Mouse (Mus musculus): ENCODE measurements around the gene Gal3st1. TPM values are rescaled to one million over a fixed set of nuclear protein-coding genes. Genes with fewer than 3 reads are reported as not detected.
"Not testable (repeated sequence)": the region's sequence is repeated elsewhere in the genome, so short reads cannot be mapped to it uniquely, and the experiment has no call there.

The Gal3st1 gene
- total RNA-seq, 2 experiments from 2014 or later: 0.32 to 0.33 TPM

DNA sequence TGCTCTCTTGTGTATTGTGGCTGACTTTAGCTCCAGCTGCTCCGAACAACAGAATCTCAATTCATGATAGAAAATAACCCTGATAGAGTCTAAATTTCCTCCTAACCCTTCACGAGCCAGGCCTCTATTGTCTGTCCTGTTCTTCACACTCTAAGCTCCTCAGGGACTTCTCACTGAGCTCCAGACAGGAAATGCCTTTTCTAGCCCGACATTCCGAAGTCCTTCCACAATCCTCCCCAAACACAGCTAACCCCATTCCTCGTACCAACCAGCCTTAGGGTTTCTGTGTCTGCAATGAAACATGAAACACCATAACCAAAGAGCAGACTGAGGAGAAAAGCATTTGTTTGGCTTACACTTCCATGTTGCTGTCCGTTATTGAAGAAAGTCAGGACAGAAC lies 1.9 kb upstream of the Gal3st1 start:
- intact Hi-C loops (cut with DNase I): no loop called here
- no peak for DNase-seq

DNA sequence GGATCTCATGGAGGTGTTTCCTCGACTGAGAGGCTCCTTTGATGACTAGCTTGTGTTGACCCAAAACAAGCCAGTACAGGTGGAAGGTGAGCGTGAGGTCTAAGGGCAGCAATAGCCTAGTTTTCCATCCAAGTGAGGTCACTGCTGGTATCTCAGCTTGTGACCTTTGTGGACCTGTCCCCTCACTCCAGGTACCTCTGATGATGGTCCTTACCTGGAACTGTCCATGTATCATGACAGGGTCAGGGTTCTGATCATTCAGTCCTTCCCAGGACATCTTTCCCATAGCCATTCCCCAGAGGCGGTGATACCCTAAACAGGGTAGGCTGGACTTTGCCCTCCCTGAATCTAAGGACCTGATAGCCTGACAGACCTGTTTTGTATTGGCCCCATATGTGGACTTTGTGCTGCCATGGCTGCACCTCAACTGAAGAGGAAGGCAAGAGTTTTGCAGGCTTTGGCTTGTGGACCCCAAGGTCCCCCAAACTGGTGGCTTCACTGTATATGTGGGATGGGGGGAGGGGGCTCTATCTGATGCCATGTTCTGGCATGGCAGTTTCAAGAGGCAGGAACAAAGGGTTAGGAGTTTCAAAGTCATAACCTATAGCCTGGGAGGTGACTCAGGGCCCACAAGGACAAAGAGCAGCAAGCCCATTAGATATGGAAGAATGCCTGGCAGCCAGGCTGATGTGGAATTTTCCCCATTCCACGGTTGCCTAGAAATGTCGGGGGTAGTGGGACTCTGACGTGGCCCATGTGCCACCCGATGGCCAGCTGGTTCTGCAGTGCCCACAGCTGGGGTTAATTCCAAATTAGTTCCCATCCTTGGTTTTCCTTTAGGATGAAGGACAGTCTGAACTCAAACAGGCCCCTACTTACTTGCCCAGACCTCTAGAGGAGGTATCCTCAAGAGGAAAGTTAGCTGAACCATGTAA lies 894 bp upstream of the Gal3st1 start:
- DNase-seq: no peak
- intact Hi-C loops (cut with DNase I): no loop called here

DNA sequence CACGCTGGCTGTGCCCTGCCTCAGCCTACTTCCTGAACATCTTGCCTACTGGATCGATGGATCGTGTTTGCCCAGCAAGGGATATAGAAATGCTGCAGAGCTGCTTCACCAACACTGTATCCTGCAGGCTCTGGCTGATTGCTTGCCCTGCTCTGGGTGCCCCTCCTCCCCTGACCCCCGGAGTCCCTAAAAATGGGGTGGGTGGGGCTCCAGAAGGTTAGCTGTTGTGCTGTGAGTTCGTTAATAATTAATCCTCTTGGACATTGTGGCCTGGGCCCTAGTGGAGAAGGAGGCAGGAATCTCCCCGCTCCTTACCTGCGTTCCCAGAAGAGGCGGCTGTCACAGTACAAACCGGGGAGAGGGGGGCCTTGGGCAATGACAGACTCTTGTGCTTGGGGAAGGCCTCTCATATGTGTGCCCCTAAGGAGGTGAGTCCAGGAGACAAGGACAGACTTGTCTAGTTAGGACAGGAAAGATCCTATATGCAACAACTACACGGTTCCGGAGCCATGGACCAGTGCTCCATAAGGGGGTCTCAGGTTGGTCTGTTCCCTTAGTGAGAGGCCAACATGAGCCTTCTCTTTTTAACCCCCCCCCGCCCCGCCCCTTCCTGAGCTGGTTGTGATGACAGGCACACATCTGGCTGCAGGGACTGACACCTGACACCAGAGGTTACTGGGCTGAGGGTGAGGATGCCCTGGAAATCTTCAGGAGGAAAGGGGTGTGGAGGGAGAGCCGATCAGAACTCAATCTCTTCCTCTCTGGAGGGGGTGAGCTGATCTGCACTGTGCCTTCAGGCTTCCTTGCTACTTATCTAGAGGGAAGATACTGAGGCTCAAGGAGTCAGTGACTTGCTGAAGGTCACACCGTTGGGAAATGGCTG lies 668 bp downstream of the Gal3st1 start:
- intact Hi-C loops (cut with DNase I): no loop called here
- DNase-seq: no peak

DNA sequence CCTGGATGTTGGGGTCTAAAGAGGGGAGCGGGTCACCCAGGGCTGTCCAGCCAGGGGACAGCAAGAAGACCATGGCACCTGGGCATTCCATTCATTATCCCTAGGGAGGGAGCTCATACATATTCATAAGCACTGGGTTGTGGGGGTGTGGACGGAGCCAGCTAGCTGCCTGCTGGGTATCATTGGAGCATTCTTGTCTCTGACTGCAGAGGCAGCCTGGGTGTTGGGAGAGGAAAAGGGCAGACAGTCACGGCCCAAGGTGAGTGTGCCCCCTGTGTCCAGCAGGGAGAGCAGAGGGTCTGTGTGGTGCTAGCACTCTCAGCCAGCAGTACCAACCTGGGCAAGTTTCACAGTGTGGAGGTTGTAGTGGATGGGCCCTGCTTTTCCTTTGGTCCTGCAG lies 6.3 kb downstream of the Gal3st1 start:
- DNase-seq: no peak
- intact Hi-C loops (cut with DNase I): no loop called here

DNA sequence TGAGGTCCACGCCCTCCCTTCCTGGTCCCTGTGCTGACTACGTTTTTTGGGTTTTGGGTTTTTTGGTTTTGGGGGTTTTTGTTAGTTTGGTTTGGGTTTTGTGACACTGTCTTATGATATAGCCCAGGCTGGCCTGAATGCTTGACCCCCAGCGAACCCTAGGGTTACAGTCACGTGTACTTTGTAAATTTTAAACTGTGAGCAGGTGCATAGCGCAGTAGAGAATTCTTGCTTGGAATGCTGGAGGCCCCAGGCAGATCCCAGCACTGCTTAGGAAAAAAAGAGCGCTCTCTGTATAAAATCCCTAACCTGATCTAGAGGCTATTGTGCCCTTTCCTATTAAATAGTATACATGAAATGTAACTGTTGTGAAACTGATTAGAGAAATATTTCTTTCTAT lies 9.7 kb downstream of the Gal3st1 start:
- no peak for DNase-seq

DNA sequence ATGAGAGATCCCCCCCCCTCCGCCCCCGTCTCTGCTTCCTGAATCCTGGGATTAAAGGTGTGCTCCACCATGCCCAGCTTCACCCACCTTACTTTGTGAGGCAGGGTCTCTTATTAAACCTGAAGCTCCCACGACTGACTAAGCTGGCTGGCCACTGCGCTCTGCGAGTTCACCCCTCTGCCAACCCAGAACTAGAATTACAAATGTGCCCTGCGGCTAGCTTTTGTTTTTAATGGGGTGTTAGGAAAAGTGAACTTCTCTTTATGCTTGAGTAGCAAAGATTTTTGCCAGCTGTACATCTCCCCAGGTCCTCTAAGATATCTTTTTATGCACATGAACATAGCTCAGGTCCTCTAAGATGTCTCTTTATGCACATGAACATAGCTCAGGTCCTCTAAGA lies 10.5 kb downstream of the Gal3st1 start:
- intact Hi-C loops (cut with DNase I): no loop called here

More for the DNA sequence above, 9.7 kb downstream of the Gal3st1 start:
- intact Hi-C loops (cut with DNase I): no loop called here

DNA sequence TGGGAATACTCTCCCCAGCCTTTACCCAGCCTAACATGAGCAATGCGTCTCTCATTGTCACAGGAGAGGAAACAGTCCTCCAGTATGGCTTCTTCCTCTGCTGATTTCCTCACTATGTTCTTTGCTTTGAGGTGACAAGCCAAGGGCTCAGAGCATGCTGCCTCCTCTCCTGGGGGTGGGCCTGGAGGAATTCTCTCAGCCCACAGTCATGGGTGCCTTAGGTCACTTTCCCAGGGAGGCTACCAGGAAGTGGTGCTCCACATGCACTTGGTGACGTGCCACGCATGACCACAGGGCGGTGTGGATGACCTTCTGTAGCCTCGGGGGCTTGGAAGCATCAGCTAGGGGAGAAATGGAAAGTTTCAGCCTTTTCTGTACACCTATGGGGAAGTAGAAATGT lies 12.1 kb downstream of the Gal3st1 start:
- no peak for DNase-seq
- intact Hi-C loops (cut with DNase I): no loop called here

More for the DNA sequence above, 10.5 kb downstream of the Gal3st1 start:
- DNase-seq: no peak

DNA sequence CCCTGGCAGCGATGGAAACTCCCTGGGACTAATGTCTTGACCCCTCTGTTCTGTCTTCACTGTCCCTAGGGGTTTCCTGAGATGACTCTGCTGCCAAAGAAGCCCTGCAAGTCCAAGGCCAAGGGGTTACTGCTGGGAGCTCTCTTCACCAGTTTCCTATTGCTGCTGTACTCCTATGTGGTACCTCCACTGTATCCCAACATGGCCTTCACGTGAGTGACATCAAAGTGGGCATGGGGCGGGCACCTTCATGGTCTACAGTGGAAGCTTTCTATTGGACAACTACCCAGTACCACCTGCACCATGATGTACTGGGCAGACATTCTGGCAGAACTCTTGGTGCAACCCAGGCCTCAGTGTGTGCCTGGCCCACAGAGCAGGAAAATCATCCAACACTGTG lies 13.4 kb downstream of the Gal3st1 start:
- DNase-seq: no peak
- intact Hi-C loops (cut with DNase I): no loop called here

DNA sequence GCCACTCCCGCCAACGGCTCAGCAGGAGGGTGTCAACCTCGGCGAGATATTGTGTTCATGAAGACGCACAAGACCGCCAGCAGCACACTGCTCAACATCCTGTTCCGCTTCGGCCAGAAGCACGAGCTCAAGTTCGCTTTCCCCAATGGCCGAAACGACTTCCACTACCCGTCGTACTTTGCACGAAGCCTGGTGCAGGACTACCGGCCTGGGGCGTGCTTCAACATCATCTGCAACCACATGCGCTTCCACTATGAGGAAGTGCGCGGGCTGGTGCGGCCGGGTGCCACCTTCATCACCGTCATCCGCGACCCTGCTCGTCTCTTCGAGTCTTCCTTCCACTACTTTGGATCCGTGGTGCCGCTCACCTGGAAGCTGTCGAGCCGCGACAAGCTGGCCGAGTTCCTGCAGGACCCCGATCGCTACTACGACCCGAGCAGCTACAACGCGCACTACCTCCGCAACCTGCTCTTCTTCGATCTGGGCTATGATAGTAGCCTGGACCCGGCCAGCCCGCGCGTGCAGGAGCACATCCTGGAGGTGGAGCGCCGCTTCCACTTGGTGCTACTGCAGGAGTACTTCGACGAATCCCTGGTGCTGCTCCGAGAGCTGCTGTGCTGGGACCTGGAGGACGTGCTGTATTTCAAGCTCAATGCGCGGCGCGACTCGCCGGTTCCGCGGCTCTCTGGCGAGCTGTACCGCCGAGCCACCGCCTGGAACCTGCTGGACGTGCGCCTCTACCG lies 14.7 kb downstream of the Gal3st1 start:
- DNase-seq: peak; percentile 11
- intact Hi-C loops (cut with DNase I): no loop called here

DNA sequence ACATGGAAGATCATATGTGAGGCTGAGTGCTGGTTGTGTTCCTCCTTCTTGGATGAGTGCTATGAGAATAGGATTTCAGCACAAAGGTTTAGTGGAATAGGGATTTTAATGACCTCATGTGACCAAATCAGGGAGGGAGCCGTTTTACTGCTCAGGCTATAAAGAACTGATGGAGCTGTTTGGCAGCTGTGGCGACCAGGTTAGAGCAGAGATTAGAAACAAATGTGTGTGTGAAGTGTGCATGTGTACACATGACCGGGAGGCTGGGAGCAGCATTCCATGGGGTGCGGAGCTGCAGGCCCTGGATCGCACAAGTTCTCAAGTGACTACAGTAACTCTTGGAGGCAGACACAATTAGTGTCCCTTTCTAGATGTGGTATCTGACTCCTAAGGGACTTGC lies 16.1 kb downstream of the Gal3st1 start:
- no peak for DNase-seq
- intact Hi-C loops (cut with DNase I): no loop called here

DNA sequence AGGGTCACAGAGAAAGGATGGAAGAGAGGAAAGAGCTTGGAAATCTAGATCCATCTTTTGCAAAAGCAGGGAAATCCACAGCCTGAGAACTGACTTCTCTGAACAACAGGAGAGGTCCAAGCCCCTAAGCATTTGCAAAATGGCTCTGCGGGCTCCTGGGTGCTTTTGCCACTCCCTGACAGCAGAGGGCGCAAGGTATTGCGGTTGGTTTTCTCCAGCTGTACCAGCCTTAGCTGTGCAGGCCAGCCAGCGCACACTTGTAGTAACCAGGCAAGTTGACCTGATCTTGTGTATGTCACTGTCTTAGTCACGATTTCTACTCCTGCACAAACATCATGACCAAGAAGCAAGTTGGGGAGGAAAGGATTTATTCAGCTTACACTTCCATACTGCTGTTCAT lies 18.2 kb downstream of the Gal3st1 start:
- DNase-seq: peak; percentile 66 to 78
- intact Hi-C loops (cut with DNase I): loop anchor here (2.0 kb wide), 1 partner anchor 79 kb away; no protein-coding TSS in a partner anchor

DNA sequence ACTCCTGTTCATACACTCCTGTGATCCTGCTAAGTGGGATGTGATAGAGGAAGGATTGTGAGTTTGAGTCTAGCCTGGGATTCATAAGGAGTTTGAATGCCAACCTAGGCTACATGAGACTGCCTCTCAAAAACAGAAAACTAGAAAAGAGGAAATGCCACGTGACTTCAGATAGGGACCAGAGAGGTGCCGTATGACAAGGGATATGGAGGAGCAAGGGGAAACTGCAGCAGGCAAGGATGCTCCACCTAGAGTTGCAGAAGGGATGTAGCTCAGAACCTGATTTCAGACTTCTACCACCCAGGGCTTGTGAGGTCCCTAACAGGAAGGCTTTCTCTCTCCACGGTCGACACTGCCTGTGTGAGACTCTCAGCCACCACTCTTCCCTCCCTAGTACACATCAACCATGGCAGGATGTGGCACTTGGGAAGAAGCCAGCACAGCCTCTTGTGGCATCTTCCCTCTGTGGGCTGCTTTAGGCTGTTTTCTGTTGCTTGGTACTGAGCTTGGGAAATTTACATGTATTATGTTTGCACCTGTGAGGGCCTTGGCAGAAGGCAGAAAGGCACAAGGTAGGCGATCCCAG lies 21.9 kb downstream of the Gal3st1 start:
- intact Hi-C loops (cut with DNase I): no loop called here
- no peak for DNase-seq

DNA sequence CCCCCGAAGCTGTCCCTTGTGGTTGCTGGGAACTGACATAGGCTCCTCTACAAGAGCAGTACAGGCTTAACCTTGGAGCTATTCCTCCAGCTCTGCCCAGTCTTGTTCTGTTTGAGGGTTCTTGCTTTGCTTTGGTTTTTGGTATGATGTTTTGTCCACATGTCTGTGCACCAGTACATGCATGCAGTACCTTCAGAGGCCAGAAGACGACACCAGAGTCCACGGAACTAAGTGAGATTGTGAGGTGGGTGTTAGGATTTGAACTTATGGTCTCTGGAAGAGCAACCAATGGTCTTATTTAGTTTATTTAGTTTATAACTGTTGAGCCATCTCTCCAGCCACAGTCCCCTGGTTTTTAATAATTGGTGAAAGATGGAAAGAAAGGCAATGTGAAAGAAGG lies 23.0 kb downstream of the Gal3st1 start:
- intact Hi-C loops (cut with DNase I): no loop called here
- DNase-seq: no peak

DNA sequence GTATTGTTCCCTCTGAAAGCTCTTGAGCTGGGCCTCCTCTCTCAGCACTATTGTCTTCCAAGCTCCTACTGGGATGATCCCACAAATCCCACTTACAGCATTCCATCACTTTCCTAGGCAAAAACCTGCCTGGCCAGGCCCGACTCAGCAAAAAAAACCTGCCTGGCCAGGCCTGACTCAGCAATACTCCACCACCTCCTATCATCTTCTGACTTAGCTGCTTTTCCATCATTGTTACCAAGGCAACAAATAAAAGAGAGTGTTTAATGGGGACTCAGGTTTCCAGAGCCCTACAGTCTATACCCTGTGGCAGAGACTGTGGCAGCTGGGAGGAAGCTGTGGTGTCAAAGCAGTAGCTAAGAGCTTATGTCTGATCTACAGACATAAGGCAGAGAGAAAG lies 29.2 kb downstream of the Gal3st1 start:
- DNase-seq: no peak
- intact Hi-C loops (cut with DNase I): no loop called here

DNA sequence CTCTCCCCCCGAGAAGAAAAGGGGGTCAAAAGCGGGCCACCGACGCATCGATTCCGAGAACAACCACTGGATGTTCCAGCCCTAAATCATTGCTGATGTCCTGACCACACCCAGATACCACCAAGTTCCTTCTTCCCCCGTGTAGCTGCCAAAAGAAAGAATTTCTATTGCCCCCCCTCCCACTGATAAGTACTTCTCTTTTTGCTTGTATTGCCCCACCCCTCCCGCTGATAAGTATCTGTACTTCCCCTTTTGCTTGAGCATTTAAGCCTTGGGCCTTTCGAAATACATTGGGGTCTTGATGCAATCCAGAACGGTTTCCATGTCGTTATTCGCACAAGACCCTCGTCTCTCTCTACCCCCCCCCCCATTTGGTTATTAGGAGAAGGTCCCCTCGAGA lies 32.4 kb downstream of the Gal3st1 start:
- DNase-seq; intact Hi-C loops (cut with DNase I): not testable (repeated sequence)

DNA sequence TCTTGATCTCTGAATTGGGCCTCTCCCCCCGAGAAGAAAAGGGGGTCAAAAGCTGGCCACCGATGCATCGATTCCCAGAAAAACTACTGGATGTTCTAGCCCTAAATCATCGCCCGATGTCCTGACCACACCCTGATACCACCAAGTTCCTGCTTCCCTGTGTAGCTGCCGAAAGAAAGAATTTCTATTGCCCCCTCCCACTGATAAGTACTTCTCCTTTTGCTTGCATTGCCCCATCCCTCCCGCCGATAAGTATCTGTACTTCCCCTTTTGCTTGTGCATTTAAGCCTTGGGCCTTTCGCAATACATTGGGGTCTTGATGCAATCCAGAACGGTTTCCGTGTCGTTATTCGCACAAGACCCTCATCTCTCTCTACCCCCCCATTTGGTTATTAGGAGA lies 38.7 kb downstream of the Gal3st1 start:
- DNase-seq; intact Hi-C loops (cut with DNase I): not testable (repeated sequence)

DNA sequence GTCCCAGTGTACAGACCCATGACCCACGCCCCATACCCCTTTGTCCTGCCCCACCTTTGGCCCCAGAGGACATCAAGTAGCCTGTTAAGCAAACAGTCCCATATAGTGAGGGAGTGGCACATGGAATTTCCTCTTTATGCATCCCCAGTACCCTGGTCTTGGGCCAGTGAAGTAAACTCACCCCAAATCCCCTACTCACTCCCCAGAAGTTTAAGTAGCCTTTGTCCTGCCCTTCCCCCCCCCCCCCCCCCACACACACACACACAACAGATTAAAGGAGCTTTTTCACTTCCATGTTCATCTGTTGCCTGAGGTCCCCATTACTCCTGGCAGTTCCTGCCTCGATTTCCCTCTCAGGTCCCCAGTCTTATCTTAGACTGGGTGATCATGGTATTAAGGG lies 39.9 kb downstream of the Gal3st1 start:
- no peak for DNase-seq
- intact Hi-C loops (cut with DNase I): no loop called here

DNA sequence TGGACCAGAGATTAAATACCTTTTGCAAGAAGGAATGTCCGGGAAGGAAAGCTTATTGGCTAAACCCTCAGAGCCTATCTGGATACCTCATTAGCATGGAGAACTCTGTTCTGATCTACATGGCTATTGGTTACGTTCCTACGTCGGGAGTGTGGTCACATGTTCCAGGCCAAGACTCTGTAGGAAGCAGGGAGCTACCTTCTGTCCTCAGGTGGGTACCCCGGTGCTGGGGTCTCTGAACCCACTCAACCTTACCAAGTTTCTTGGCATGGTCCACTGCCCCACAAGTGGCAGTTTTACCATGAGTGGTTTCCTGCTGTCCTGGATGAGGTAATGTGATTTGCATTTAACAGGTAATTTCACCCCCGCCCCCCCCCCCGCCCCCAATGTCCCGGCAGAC lies 43.6 kb downstream of the Gal3st1 start:
- intact Hi-C loops (cut with DNase I): no loop called here
- DNase-seq: no peak

DNA sequence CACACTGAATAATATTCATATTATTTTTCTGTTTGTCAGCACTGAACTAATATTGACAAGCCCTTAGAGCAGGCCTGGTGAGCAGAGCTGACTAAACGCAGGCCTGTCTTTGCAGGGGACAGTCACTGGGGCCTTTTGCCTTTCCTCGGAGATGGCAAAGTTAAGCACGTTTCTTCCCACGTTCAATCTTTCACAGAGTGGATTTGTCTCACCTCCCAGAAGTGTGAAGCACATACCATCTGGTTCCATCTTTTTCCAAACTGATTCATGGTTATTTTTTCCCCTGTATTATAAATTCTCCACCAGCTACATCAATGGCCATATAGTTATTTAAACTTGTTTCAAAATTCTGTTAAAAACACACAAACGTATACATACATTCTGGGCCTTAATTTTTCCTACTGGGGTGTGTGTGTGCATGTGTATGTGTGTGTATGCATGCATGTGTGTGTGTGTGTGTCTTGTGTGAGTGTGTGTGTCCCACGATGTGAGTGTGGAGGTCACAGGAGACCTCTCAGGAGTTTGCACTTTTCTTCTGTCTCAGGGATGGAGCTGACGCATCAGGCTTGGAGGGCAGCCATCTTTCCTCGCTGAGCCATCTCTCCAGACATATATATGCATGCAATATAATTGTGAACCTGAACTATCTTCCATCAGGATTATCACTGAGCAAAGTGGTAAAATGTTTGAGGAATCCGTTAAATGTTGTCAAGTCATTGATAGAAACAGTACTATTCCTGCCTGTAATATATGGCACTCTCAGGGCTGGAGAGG lies 44.3 kb downstream of the Gal3st1 start:
- intact Hi-C loops (cut with DNase I): no loop called here
- no peak for DNase-seq

DNA sequence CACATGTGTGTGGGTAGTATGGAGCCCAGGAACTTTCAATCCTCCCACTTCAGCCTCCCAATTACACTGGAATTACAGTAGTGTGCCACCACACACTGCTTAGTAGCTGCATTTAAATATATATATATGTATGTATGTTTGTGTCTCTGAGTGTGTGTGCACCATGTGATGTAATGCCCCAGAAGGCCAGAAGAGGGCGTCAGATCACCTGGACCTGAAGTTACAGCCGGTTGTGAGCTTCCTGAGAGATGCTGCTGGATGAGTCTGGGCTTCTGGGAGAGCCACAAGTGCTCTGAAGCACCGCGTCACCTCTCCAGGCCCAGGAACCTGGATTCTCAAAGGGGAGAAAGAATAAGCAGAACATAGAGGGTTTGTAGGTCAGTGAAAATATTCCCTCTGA lies 45.9 kb downstream of the Gal3st1 start:
- no peak for DNase-seq

More for the DNA sequence above, 45.9 kb downstream of the Gal3st1 start:
- intact Hi-C loops (cut with DNase I): no loop called here
